Mouse (Mus musculus): ENCODE data around the gene Hoxa7.

The Hoxa7 gene

DNA sequence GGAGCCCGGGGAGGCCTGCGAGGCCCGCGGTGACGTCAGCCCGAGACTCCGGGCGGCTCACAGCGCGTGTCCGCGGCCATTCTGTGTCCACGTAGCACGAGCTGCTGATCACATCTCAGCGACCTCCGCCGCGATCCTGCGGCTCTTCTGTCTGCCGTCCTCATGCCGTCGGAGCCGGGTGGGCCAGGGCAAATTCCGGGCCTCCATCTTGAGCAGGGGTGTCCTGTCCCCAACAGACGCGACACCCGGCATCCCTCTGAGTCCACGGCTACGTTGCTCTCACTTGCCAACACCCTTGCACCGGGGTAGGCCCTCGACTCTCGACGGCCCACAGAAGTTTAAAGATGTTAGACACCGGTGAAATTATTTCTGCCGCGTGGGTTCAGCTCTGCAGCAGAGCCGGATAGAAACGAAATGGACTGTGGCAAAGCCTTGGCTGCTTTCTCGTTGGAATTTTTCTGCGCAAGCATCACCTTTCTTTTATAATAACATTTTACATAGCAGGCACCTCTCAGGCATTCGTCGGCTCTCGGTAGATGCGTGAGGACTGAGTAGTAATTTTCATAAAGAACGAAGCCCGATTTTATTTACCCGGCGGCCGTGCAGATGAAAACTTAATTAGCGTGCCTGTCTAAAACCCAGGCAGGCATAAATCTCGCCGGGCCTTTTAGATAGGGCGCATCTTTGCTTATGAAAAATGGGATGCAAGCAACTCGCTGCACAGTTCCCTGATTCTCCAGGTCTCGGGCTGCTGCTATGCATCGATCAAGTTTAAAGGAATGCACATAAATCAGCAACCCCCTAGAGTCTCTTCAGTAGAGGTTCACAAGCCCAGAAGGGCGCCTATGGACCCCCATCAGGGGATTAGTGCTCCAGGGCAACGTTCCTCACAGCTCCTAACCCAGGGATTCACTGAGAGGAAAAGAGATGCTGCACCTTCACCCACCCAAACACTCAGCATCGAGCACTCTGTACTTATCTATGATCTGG lies 32.2 kb upstream of the Hoxa7 start:
- no peak for DNase-seq (ENCODE audit: low read depth in 2 of 2, low spot score in 2 of 2)

DNA sequence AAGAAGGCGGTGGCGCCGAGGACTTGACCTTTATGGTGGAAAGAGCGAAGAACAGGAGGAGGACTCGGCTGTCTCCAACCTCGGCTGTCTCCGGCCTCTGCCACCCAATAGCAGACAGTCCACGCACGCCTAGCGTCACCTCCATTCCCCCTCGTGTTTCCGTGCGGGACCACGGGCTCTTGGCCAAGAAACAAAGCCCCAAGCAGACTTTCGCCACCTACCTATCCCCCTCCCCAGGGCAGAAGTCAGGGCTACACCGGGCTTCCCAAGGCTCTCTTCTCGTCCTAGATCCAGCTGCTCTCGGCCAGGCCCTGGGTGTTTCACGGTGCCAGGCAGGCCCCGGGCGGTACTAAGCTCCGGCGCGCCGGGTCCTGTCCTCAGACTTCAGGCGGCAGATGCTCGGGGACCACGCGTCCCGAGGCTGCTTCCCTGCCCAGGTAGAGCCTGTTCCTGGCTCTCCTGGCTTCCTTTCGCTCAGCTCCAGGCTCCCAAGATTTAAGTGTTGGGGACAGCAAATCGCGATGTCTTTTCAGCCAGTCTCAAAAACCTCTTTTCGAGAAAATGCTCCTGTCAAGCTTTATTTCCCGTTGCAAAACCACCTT lies 31.2 kb upstream of the Hoxa7 start:
- no peak for DNase-seq (ENCODE audit: low read depth in 2 of 2, low spot score in 2 of 2)

DNA sequence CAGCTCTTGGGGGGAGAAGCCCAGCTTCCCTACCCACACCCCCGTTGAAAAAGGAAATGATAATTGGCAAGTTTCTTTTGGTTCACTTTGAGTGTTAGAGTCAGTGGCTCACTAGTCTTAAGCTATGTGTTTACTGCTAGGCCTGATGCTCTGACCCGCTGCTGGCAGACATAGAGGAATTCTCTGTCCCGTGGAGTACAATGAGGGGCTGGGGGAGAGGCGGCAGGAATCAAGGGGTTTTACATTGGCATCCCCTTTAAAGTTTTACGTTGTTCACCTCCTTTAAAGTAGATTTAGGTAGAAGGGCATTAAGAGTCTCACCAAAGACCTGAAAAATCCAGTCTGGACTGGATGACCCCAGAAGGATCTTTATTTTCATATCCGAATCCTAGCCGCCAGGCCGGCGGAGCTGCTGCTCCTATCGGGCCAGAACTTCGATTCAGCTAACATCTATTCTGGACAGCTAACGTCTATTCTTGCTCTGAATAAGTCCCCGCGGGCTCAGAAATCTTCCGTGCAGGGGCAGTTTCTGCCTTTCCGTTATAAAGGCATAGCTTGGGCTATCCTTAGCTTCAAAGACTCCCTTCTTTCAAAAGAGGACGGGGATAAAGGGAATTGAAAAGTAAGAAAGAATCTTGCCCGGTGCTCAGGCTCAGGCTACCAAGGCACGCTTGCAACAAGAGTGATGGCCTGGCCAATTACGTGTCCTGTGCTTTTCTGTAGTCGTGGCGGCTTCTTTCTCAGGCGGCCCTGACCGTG lies 30.5 kb upstream of the Hoxa7 start:
- DNase-seq (ENCODE audit: low read depth in 2 of 2, low spot score in 2 of 2) = no peak

DNA sequence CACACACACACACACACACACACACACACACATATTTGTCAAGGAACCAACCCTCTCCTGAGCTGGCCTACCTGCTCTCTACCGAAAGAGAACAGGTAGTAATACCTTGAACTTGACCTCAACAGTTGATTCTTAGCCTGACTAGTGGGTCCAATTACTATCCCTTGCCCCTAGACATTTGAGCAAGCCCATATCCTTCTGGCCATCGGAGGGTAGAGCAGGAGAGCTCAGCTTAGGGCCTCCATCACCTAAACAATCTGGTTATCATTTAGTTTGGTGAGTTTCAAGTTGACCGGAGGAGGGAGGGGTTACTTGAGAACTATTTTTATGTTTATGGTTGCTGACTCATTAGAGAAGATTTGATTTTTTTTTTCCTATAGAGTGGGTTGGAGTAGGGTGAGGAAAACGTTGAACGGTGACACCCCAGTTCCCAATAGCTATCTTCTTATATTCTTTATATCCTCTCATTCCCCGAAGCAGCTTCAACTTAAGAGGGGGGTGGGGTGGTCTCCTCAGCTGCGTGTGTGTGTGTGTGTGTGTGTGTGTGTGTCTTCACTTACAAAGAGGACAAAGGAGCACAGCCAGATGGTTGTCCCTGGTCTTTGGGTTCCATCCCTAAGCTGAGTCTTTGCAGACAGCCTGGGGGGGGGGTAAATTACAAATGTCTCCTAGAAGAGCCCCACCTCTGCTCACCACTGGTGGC lies 29.7 kb upstream of the Hoxa7 start:
- no peak for DNase-seq (ENCODE audit: low read depth in 2 of 2, low spot score in 2 of 2)

DNA sequence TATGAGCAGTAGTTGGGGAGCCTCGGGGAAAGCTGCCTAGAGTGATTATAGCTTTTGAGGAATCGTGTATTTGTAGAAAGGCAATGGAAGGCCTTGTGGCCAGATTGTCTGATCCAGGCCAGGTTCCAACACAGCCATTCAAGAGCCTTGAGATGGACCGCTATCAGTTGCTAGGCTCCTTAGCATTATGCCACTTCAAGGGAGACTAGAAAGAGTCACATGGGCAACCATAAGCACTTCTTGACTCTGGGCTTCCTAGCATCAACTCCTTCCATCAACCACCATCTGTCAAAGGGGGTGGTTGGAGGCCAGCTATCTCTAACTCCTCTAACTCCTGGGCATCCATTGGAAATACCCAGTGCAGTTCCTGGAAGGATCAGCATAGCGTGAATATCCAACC lies 28.2 kb upstream of the Hoxa7 start:
- no peak for DNase-seq (ENCODE audit: low read depth in 2 of 2, low spot score in 2 of 2)

DNA sequence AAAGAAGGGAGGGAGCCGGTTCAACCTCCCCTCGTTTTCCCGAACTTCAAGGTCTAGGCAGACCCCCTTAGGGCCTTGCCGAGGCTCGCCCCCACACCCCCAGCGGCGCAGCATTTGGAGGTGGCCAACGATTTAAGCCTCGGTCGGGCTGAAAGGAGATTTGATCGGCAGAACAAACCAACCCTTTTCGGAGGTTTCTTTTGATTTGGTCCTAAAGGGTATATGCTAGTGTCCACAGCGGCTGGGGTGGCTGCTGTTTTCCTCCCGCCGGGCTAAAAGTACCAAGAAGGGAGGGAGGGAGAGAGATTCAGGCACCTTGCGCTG lies 27.7 kb upstream of the Hoxa7 start:
- DNase-seq (ENCODE audit: low read depth in 2 of 2, low spot score in 2 of 2) = no peak

DNA sequence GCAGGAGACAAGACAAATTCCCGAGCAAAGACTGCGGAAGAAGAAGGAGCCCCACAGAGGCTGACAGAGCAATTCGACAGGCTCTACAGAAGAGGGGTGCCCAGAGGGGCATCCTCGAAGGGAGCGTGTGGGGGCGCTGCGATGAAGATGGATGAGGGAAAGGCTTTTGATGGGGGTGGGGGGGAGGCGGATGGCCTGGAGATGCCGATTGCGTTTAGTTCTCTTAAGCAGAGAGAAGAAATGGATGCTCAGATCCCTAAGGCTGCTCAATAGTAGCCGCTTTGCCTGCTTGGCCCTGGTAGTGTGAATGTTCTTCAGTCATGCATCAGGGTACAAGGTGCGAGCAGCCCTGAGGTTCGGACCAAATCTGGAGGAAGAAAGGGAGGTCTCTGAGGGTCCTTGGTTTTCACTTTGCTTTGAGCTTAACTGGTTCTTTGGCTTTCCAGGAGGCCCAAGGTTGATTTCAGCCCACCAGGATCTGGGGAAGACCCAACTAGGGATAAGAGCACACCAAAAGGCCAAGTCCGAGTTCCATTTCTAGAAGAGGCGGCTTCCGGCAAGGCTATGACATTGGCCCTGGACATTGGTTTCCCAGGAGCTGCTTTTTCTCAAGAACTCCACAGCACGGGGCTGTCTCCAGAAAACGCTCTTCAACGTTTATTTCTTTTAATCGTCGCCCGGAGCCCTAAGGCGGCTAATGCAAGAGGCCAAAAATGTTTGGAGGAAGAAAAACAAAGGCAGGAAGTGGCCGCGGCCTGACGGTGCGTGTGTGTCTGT lies 27.2 kb upstream of the Hoxa7 start:
- no peak for DNase-seq (ENCODE audit: low read depth in 2 of 2, low spot score in 2 of 2)

DNA sequence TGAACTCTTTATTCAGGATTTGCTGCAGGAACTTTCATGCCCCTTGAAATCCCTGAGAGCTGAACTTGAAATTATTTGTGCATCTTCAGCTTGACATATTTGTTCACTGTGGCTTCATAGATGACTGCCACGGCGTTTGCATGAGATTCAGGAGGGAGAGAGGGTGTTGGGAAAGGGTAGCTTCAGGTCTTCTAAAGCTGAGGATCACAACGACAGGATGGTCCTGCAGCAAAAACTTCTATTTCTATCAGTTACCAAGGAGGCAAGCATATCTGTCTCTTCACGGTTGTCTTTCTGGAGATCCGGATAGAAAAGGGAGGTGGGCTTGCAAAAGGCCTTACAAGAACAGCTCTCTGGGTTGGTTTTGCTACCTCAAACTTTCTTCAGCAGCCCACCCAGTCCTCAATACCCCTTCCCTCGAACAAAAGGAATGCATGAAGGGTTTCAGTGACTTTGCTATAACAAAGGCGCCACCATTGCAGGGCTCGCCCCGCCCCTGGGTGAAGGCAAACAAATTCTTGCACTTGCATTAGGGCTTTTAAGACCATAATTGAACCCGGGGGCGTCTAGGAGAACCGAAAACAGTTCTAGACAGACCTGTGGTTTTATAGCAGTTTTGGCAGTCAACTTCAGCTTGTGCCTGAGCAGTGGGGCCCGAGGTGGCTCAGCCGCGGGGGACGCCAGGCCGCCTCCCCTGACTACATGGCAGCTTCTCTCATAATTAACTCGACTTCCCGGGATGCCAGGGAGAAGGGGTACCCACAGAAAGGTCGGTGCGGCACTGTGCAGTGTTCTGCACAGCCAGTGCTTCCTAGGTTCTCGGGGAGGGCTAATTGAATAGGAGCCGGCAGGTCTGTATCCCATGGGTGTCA lies 26.3 kb upstream of the Hoxa7 start:
- DNase-seq (ENCODE audit: low read depth in 2 of 2, low spot score in 2 of 2) = no peak

DNA sequence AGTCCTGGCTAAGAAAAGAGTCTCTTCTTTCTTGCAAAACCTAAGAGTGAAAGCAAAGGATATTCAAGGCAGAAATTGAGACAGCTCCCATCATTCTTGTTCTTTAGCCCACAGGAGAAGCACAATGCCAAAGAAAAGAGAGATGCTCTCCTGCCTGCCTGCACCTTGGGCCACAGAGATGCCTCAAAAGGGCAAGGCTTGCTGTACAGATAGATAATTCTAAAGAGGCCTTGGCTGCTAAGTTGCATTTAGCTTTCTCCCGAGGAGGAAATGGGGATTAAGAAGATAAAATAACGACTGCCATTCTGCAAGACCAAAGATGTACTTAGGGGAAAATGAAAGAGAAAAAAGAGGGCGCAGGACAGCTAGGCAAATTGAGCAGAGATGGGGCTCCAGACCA lies 25.3 kb upstream of the Hoxa7 start:
- DNase-seq (ENCODE audit: low read depth in 2 of 2, low spot score in 2 of 2) = no peak

DNA sequence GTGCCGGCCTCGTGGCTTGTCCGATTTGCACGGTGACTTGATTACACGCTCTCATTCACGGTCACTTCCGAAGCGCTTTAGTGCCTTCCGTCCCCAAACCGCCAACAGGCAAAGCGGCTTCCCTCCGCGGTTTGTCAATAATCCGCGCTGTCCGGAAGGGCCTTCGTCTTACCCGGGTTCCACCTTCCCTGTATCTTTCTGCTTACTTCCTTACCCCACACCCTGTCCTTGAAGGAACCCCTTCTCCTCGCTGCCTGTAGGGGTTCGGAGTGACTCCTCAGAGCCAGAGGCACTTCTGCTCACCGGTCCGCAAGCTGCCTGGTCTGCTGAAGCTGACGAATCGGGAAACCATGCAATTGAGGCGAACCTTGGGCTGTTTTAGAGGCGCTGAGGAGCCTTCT lies 24.7 kb upstream of the Hoxa7 start:
- no peak for DNase-seq (ENCODE audit: low read depth in 2 of 2, low spot score in 2 of 2)

DNA sequence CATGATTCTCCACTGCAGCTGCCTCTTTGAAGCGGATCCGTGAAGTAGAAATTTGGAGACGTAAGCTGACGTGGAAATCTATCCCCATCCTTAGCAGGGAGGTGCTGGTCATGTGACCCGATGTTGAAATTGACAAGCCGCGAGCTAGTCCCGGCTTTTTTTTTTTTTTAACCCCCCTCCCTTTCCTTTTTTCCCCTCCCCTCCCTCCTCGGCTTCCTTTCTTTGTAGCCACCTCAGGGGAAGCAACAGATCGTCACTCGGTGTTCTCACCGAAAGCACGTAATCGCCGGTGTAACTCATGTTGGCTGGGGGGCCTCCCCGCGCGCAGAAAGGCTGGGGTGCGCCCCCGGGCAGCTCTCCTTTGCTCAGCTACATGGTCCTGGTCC lies 24.1 kb upstream of the Hoxa7 start, which contains the start of gene Hoxa11:
Gene Hoxa11 (minus strand): TSS at position 54 of the 386 bp plus-strand sequence.
- no peak for DNase-seq (ENCODE audit: low read depth in 2 of 2, low spot score in 2 of 2)

DNA sequence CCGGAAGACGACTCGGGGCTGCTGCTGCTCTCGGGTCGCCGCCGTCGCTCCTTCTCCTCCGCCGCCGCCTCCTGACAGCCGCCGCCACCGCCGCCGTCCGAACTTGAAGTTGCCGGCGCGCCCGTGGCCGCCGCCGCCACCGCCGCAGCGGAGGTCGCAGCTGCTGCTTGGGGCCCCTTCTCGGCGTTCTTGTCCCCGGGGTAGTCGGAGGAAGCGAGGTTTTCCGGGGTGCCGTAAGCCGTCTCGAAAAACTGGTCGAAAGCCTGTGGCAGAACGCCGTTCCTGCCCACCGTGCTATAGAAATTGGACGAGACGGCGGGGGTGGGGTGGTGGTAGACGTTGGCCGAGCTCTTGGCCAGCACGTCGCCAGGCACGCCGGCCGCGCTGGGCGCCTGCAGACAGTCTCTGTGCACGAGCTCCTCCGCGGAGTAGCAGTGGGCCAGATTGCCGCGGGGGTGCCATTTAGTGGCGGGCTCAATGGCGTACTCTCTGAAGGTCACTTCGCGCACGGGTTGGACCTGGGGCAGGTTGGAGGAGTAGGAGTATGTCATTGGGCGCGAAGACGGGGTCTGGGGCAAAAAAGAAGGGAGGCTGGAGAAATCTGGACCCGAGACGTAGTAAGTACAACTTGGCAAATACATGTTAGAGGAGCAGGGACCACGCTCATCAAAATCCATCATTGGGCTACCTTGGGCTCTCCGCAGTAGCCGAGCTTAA lies 23.5 kb upstream of the Hoxa7 start:
- DNase-seq (ENCODE audit: low read depth in 2 of 2, low spot score in 2 of 2) = no peak

DNA sequence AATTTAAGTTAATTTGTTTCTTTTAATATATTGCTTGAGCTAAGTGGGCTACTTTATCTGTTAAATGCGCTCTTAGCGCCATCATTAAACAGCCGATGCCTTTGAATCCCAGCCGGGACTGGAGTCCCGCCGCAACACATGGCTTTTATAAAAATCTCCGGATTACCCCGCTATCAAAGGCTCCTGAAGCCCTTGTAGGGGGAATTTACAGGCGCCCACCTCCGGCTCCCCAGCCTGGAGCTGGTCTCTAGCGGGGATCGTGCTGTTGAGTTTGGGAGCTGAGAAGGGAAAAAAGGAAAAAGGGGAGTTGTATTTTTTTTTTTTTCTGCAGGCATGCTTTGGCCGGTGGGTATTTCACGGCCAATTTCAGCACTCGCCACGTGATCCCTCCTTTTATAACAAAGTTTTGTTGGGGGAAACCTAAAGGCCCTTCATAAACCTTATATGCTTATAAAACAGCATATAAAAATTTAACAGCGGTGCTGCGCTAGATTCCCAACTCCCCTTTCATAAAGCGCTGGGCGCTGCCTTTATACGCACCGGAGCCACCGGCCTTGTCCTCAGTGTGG lies 22.9 kb upstream of the Hoxa7 start:
- no peak for DNase-seq (ENCODE audit: low read depth in 2 of 2, low spot score in 2 of 2)

DNA sequence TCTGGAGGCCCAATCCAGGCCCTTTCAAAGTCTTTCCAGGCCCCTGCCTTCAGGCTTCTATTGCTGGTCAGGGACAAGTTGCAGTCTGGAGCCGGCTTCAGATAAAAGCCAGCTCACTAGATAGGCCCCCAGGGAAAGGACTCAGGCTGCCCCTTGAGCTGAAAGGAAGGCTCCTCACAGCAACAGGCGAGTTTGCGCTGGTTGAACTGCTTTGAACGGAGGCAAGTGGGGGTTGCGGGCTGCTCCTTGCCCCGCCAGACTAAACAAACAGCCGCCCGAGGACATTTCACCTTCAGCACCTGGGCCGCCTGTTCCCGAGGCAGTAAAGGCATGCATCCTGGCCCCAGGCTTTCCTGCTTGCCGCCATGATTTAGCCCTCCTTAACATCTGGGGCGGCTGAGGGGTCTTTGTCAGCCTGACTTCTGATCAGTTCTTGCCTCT lies 22.0 kb upstream of the Hoxa7 start:
- no peak for DNase-seq (ENCODE audit: low read depth in 2 of 2, low spot score in 2 of 2)

DNA sequence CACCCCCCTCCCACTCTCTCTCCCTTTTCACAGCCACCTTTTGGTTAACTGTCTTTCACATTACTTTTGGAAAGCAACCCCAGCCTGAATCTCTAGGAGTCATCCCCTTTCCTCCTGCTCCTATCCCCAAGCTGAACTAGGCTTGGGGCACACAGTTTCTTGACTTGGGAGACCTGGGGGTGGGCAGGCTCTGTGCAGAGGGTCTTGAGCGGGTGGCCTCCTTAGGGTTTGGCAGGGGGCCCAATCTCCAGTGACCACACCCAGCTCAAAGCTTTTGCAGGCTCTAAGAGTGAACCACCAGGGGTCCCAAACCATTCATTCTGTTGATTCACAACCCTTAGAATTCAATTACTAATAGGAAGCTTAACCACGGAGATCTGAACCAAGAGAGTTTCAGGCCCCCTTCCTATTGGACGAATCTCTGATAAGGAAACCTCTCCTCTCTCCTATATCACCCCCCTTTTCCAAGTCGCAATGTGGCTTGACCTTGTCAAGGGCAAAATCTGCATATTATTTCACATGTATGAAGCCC lies 21.2 kb upstream of the Hoxa7 start:
- no peak for DNase-seq (ENCODE audit: low read depth in 2 of 2, low spot score in 2 of 2)

DNA sequence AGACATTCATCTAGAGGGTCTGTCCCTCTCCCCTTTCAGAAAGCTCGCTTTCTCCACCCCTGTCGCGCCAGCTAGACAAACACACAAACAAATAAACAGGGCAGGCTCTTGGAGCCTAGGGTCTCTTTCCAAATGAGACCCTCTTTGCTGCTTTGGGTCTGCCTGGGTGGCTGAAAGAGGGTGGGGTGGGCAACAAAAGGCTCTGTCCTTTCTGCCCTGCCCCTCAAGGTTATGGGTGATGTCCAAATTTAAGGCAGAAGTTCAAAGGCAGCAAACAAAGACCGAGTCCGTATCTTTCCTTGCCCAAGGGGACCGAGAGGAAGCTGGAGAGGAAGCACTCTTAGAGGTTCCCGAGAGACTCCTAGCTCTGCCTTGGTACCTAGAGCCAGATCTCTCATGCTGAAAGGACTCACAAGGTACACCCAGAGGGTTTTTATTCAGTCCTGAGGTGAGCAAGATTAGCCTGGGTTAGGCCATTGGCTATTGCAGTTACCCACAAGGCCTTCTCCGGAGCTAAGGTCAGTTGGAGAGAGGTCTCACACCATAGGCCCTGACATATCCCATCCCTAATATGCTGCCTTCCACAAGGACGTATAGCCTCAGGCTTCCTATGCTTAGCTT lies 19.5 kb upstream of the Hoxa7 start:
- no peak for DNase-seq (ENCODE audit: low read depth in 2 of 2, low spot score in 2 of 2)

DNA sequence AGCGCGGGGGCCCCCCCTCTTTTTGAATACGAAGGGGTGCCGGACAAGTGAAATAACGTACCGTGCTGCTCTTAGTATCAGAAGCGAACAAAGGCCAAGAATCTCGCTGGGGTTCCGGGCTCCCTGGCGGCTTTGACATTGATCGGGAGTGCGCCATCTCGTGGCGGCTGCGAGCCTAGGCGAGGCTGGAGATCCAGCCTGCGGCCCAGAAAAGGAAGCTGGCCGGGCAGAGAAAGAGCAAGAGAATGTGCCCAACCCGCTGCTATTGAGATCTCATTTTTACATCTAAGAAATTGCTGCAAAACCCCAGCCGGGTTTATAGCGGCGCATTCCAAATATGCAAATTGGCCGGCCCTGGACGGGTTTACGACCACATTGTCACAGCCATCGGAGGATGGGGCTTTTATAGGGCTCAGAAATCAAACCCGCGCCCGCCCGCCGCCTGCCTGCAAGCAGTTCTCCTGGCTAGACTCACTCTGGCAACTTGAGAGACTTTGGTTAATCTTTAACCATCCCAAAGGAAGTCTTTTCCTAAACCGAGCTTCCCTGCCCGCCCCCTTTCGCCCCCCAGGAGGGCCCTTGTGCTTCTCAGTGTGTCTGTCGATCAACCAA lies 18.8 kb upstream of the Hoxa7 start, which contains the start of gene Hoxa10:
Gene Hoxa10 (minus strand): TSS at position 466 of the 612 bp plus-strand sequence.
- peak; percentile 72 to 75 for DNase-seq (ENCODE audit: low read depth in 2 of 2, low spot score in 2 of 2)

Measured in CD8-positive naive resting alpha-beta T cell, adult 2 months (primary cell).